Mouse (Mus musculus): ENCODE measurements at regions not wholly inside any gene's neighbourhood (a gene's known extent, or its start where the extent isn't known, plus 50 kb on each side); places are given as distances from the start of the nearest gene placed in this dataset.

- no peaks in the 10 kb centered on the region for H3K4me1 ChIP-seq (ENCODE audit: control insufficient read depth in 1 of 2, insufficient read depth in 2 of 2)
- in situ Hi-C loops (cut with MboI; ENCODE audit: low pct_ligation_motif_present, low pct_unique_long_range_greater_than_20kb, low sequenced_read_pairs) (no loop called here), dilution Hi-C loops (cut with MboI; ENCODE audit: extremely low pct_ligation_motif_present, extremely low pct_unique_long_range_greater_than_20kb, low sequenced_read_pairs) (no loop called here)
- H3K4me3 ChIP-seq (replicated peaks in 1 of 3; ENCODE audit: low read depth in 2 of 3, low read length in 2 of 3, poor library complexity in 1 of 3) = no peak overlapping the region
- H3K27ac ChIP-seq (ENCODE audit: insufficient read depth, low read depth) = no peak overlapping the region
- peaks cover 5% of the 10 kb centered on the region for H3K9me3 ChIP-seq (replicated peaks; ENCODE audit: low read length)
- no peaks in the 10 kb centered on the region for H3K36me3 ChIP-seq (replicated peaks in 1 of 2; ENCODE audit: control insufficient read depth in 1 of 2, insufficient read depth in 1 of 2, low read length in 1 of 2)
- H3K27me3 ChIP-seq (replicated peaks) = peaks cover 79% of the 10 kb centered on the region
- no peak overlapping the region for H3K9ac ChIP-seq (ENCODE audit: insufficient read depth, low read depth)
- no peak for DNase-seq (ENCODE audit: extremely low read depth)
- TF ChIP-seq TCF12 (IDR thresholded peaks at IDR 0.05; ENCODE audit: low read depth, low read length) = no peak
- TF ChIP-seq POLR2A (IDR thresholded peaks at IDR 0.05; ENCODE audit: low read depth, low read length) = no peak
- TF ChIP-seq ZC3H11A (IDR thresholded peaks at IDR 0.05; ENCODE audit: low read depth, low read length) = no peak
- no peak for TF ChIP-seq SMC3 (IDR thresholded peaks at IDR 0.05; ENCODE audit: low read depth, low read length)
- no peak for TF ChIP-seq NRF1 (IDR thresholded peaks at IDR 0.05; ENCODE audit: low read depth, low read length)
- TF ChIP-seq CTCF (conservative IDR thresholded peaks at IDR 0.05 in 1 of 2, IDR thresholded peaks at IDR 0.05 in 1 of 2; ENCODE audit: low read depth in 2 of 2, low read length in 2 of 2) = no peak
- TF ChIP-seq ZKSCAN1 (IDR thresholded peaks at IDR 0.05; ENCODE audit: borderline replicate concordance, low read depth, low read length) = no peak
- TF ChIP-seq TBP (conservative IDR thresholded peaks at IDR 0.05; ENCODE audit: low read depth, low read length) = no peak
- no peak for TF ChIP-seq SIN3A (IDR thresholded peaks at IDR 0.05; ENCODE audit: low read length)
- TF ChIP-seq ELF1 (IDR thresholded peaks at IDR 0.05; ENCODE audit: low read depth, low read length) = no peak
- H3K79me2 ChIP-seq (replicated peaks; ENCODE audit: control insufficient read depth, extremely low read depth, insufficient read depth, poor library complexity, severe bottlenecking) = no peaks in the 10 kb centered on the region
- no peak overlapping the region for H3K4me2 ChIP-seq (ENCODE audit: insufficient read depth, low read depth, poor library complexity, severe bottlenecking)
These were observed 306.0 kb upstream of the Zfp637 start for GRCm38 (mm10) chr6:117534991-117535390.

GRCm38 (mm10) chr6:117536084-117536483 lies 304.9 kb upstream of the Zfp637 start:
- in situ Hi-C loops (cut with MboI; ENCODE audit: low pct_ligation_motif_present, low pct_unique_long_range_greater_than_20kb, low sequenced_read_pairs) (no loop called here), dilution Hi-C loops (cut with MboI; ENCODE audit: extremely low pct_ligation_motif_present, extremely low pct_unique_long_range_greater_than_20kb, low sequenced_read_pairs) (no loop called here)
- TF ChIP-seq ETS1 (conservative IDR thresholded peaks at IDR 0.05; ENCODE audit: low read depth, low read length) (no peak), MAFK (IDR thresholded peaks at IDR 0.05; ENCODE audit: insufficient replicate concordance, low read length) (no peak), KAT2A (IDR thresholded peaks at IDR 0.05; ENCODE audit: insufficient replicate concordance, low read length) (no peak), ZC3H11A (IDR thresholded peaks at IDR 0.05; ENCODE audit: low read depth, low read length) (no peak)

DNA sequence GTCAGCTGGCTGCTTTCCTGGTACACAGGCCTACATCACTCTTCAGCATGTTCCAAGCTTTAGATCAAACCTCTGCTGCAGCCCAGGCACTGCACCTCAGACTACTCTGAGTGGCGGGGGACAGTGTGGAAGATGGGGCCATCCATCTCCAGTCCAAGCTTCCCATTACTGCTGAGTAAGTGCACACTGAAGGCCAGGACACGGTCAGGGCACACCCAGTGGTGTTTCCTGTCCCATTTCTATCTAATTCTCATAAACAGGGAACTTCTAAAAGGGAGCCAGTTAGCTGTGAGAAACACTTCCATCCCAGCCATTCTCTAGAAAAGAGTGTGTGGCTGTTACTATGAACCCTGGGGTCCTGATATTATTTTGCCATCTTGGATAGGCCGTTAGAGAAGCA lies 298.5 kb upstream of the Zfp637 start:
- Histone ChIP-seq H3K4me3 (replicated peaks in 1 of 3; ENCODE audit: low read depth in 2 of 3, low read length in 2 of 3, poor library complexity in 1 of 3) (no peak overlapping the region), H3K27ac (ENCODE audit: insufficient read depth, low read depth) (no peak overlapping the region), H3K9ac (ENCODE audit: insufficient read depth, low read depth) (no peak overlapping the region), H3K4me2 (ENCODE audit: insufficient read depth, low read depth, poor library complexity, severe bottlenecking) (no peak overlapping the region), H3K4me1 (ENCODE audit: control insufficient read depth in 1 of 2, insufficient read depth in 2 of 2) (no peaks in the 10 kb centered on the region), H3K27me3 (replicated peaks) (peaks cover 86% of the 10 kb centered on the region), H3K9me3 (replicated peaks; ENCODE audit: low read length) (peaks cover 5% of the 10 kb centered on the region), H3K79me2 (replicated peaks; ENCODE audit: control insufficient read depth, extremely low read depth, insufficient read depth, poor library complexity, severe bottlenecking) (no peaks in the 10 kb centered on the region), H3K36me3 (replicated peaks in 1 of 2; ENCODE audit: control insufficient read depth in 1 of 2, insufficient read depth in 1 of 2, low read length in 1 of 2) (no peaks in the 10 kb centered on the region)
- in situ Hi-C loops (cut with MboI; ENCODE audit: low pct_ligation_motif_present, low pct_unique_long_range_greater_than_20kb, low sequenced_read_pairs) = no loop called here
- dilution Hi-C loops (cut with MboI; ENCODE audit: extremely low pct_ligation_motif_present, extremely low pct_unique_long_range_greater_than_20kb, low sequenced_read_pairs) = no loop called here
- TF ChIP-seq IRF4 (IDR thresholded peaks at IDR 0.05; ENCODE audit: low read depth, low read length) = no peak
- TF ChIP-seq SIN3A (IDR thresholded peaks at IDR 0.05; ENCODE audit: low read length) = no peak
- TF ChIP-seq RAD21 (IDR thresholded peaks at IDR 0.05; ENCODE audit: low read depth, low read length) = no peak
- TF ChIP-seq TBP (conservative IDR thresholded peaks at IDR 0.05; ENCODE audit: low read depth, low read length) = no peak
- TF ChIP-seq CHD1 (IDR thresholded peaks at IDR 0.05; ENCODE audit: low read depth, low read length) = no peak
- TF ChIP-seq MXI1 (IDR thresholded peaks at IDR 0.05; ENCODE audit: low read depth, low read length) = no peak
- TF ChIP-seq JUN (IDR thresholded peaks at IDR 0.05; ENCODE audit: insufficient read depth, low read depth, low read length) = no peak
- no peak for TF ChIP-seq ZMIZ1 (IDR thresholded peaks at IDR 0.05; ENCODE audit: low read depth, low read length)
- TF ChIP-seq POLR2A (IDR thresholded peaks at IDR 0.05; ENCODE audit: low read depth, low read length) = no peak
- TF ChIP-seq CTCF (conservative IDR thresholded peaks at IDR 0.05 in 1 of 2, IDR thresholded peaks at IDR 0.05 in 1 of 2; ENCODE audit: low read depth in 2 of 2, low read length in 2 of 2) = no peak
- TF ChIP-seq ZKSCAN1 (IDR thresholded peaks at IDR 0.05; ENCODE audit: borderline replicate concordance, low read depth, low read length) = no peak
- no peak for TF ChIP-seq GABPA (IDR thresholded peaks at IDR 0.05; ENCODE audit: insufficient replicate concordance, low read depth, low read length)
- TF ChIP-seq MAFK (IDR thresholded peaks at IDR 0.05; ENCODE audit: insufficient replicate concordance, low read length) = no peak
- TF ChIP-seq CHD2 (IDR thresholded peaks at IDR 0.05; ENCODE audit: low read length) = no peak
- DNase-seq (ENCODE audit: extremely low read depth) = no peak

More at GRCm38 (mm10) chr6:117536084-117536483, 304.9 kb upstream of the Zfp637 start:
- H3K9ac ChIP-seq (ENCODE audit: insufficient read depth, low read depth) = no peak overlapping the region
- no peak for DNase-seq (ENCODE audit: extremely low read depth)
- no peak overlapping the region for H3K4me3 ChIP-seq (replicated peaks in 1 of 3; ENCODE audit: low read depth in 2 of 3, low read length in 2 of 3, poor library complexity in 1 of 3)
- no peaks in the 10 kb centered on the region for H3K36me3 ChIP-seq (replicated peaks in 1 of 2; ENCODE audit: control insufficient read depth in 1 of 2, insufficient read depth in 1 of 2, low read length in 1 of 2)
- peaks cover 5% of the 10 kb centered on the region for H3K9me3 ChIP-seq (replicated peaks; ENCODE audit: low read length)
- H3K4me1 ChIP-seq (ENCODE audit: control insufficient read depth in 1 of 2, insufficient read depth in 2 of 2) = no peaks in the 10 kb centered on the region
- no peak overlapping the region for H3K27ac ChIP-seq (ENCODE audit: insufficient read depth, low read depth)
- no peak overlapping the region for H3K4me2 ChIP-seq (ENCODE audit: insufficient read depth, low read depth, poor library complexity, severe bottlenecking)
- no peaks in the 10 kb centered on the region for H3K79me2 ChIP-seq (replicated peaks; ENCODE audit: control insufficient read depth, extremely low read depth, insufficient read depth, poor library complexity, severe bottlenecking)
- H3K27me3 ChIP-seq (replicated peaks) = peaks cover 88% of the 10 kb centered on the region
